Mouse (Mus musculus) heart, postnatal 0 days (tissue): ENCODE measurements around the gene Tpsab1. TPM values are rescaled to one million over a fixed set of nuclear protein-coding genes. Genes with fewer than 3 reads are reported as not detected.

ENCODE experiments used
- ATAC-seq: fragments of 200-750 bp; cut with Nextera tagmentation; 2 replicates; pipeline ENCODE4 v1.8.0; 2017; ENCODE audit warnings: low read depth, moderate number of reproducible peaks, moderate library complexity; ENCODE audit not compliant: insufficient read depth
- DNase-seq: peaks from one replicate; pipeline ENCODE4 v3.0.0-alpha.2; 2016; ENCODE audit warnings: low spot score
- H3K27ac ChIP-seq: fragments of 300-500 bp; sonication (generic); 2 replicates; pipeline ENCODE4 v1.5.1; 2014; ENCODE audit warnings: low read depth, mild to moderate bottlenecking
- H3K27me3 ChIP-seq: fragments of 300-500 bp; sonication (generic); 2 replicates; pipeline ENCODE4 v1.6.1; 2014; ENCODE audit warnings: low read length, mixed read lengths; ENCODE audit not compliant: control insufficient read depth, insufficient read depth
- H3K36me3 ChIP-seq: fragments of 300-500 bp; sonication (generic); replicated peaks from 2 replicates; pipeline ENCODE4 v1.6.1; 2014; ENCODE audit warnings: low read length, mixed read lengths; ENCODE audit not compliant: control insufficient read depth, insufficient read depth
- H3K4me1 ChIP-seq: fragments of 300-500 bp; sonication (generic); 2 replicates; pipeline ENCODE4 v1.6.1; 2014; ENCODE audit warnings: antibody characterized with exemption; ENCODE audit not compliant: control insufficient read depth, insufficient read depth
- H3K4me2 ChIP-seq: fragments of 300-500 bp; sonication (generic); 2 replicates; pipeline ENCODE4 v1.6.1; 2014; ENCODE audit warnings: low read depth, mild to moderate bottlenecking, low read length, moderate library complexity
- H3K4me3 ChIP-seq: fragments of 300-500 bp; sonication (generic); 2 replicates; pipeline ENCODE4 v1.5.1; 2014; ENCODE audit warnings: low read depth, low read length
- H3K9ac ChIP-seq: fragments of 300-500 bp; sonication (generic); replicated peaks from 2 replicates; pipeline ENCODE4 v1.6.1; 2014; ENCODE audit warnings: low read depth, low read length, mixed read lengths
- H3K9me3 ChIP-seq: fragments of 300-500 bp; sonication (generic); replicated peaks from 2 replicates; pipeline ENCODE4 v1.6.1; 2016; ENCODE audit warnings: low read length; ENCODE audit not compliant: control insufficient read depth
- CTCF ChIP-seq: IDR thresholded peaks from 2 replicates; pipeline ENCODE4 v1.5.1; 2016; ENCODE audit warnings: antibody characterized with exemption, control low read depth, low read depth
- EP300 ChIP-seq: IDR thresholded peaks from 2 replicates; pipeline ENCODE4 v1.6.1; 2016; ENCODE audit warnings: antibody characterized with exemption, low read depth
- whole genome bisulfite sequencing: fragments of 180-500 bp; shearing (Covaris S2); extraction: QIAGEN DNeasy Blood & Tissue Kit; methylation state at CpG from one replicate; pipeline ENCODE4 v1.1.7; 2014; 5-methylcytosine and 5-hydroxymethylcytosine counted together
- polyA plus RNA-seq: library from polyadenylated mRNA; unstranded; fragments of >200 nt; fragmentation: Nextera tagmentation; extraction: Ambion mirVana; gene quantifications from 2 replicates; pipeline ENCODE4 v1.2.1, GENCODE M21; 2015
- total RNA-seq: library from RNA; depleted of rRNA; stranded (reverse); fragments of >200 nt; gene quantifications from 2 replicates; pipeline ENCODE4 v1.2.3, GENCODE M21; 2014; ENCODE audit warnings: low replicate concordance; rRNA removed

Gene Tpsab1
- total RNA-seq (0.23 and 5.3 TPM in 2 replicates), polyA plus RNA-seq (0.80 and 1.2 TPM in 2 replicates)

- Histone ChIP-seq H3K27me3 (no peaks in the 10 kb centered on the region), H3K4me2 (no peak within 1 kb of the TSS), H3K9me3 (no peaks in the 10 kb centered on the region), H3K9ac (no peak within 1 kb of the TSS), H3K27ac (no peak within 1 kb of the TSS), H3K4me1 (no peaks in the 10 kb centered on the region), H3K4me3 (no peak within 1 kb of the TSS), H3K36me3 (no peaks in the 10 kb centered on the region)
- ATAC-seq (no peak), DNase-seq (no peak)
- TF ChIP-seq CTCF (no peak), EP300 (no peak)
- WGBS = 72% methylated on average over 4 of the region's 4 CpGs
Measured at GRCm38 (mm10) chr17:25345462-25345861, at the start of gene Tpsab1. Gene Tpsab1 (minus strand): TSS chr17:25345562.

- H3K27me3 ChIP-seq = no peaks in the 10 kb centered on the region
- TF ChIP-seq EP300 (no peak), CTCF (no peak)
- 71% methylated on average over 4 of the region's 4 CpGs for WGBS
- no peak for DNase-seq
- no peak overlapping the region for H3K27ac ChIP-seq
- H3K9me3 ChIP-seq = no peaks in the 10 kb centered on the region
- H3K4me2 ChIP-seq = no peak overlapping the region
- H3K4me3 ChIP-seq = no peak overlapping the region
- H3K9ac ChIP-seq = no peak overlapping the region
- H3K4me1 ChIP-seq = no peaks in the 10 kb centered on the region
- no peak for ATAC-seq
- H3K36me3 ChIP-seq = 0 out of 2 replicates have a peak, but pooled peaks cover 4% of the 10 kb centered on the region
Measured at GRCm38 (mm10) chr17:25394526-25394925, 49.2 kb upstream of the Tpsab1 start.

GRCm38 (mm10) chr17:25374011-25374410 is 28.6 kb upstream of the Tpsab1 start:
- TF ChIP-seq CTCF (peak; percentile 26; the same call in 1 of the 2 replicates), EP300 (no peak)
- no peak for DNase-seq
- 39% methylated on average over 9 of the region's 9 CpGs for WGBS
- Histone ChIP-seq H3K9me3 (no peaks in the 10 kb centered on the region), H3K4me2 (no peak overlapping the region), H3K4me3 (no peak overlapping the region), H3K36me3 (no peaks in the 10 kb centered on the region; the same call in 1 of the 2 replicates), H3K27ac (no peak overlapping the region), H3K27me3 (no peaks in the 10 kb centered on the region), H3K9ac (no peak overlapping the region), H3K4me1 (no peaks in the 10 kb centered on the region)
- ATAC-seq = no peak

- ATAC-seq (no peak), DNase-seq (no peak)
- Histone ChIP-seq H3K4me1 (no peaks in the 10 kb centered on the region), H3K9me3 (no peaks in the 10 kb centered on the region), H3K4me2 (no peak overlapping the region), H3K27ac (no peak overlapping the region), H3K27me3 (no peaks in the 10 kb centered on the region), H3K9ac (no peak overlapping the region), H3K4me3 (no peak overlapping the region), H3K36me3 (no peaks in the 10 kb centered on the region; the same call in 1 of the 2 replicates)
- TF ChIP-seq EP300 (no peak), CTCF (no peak)
- 63% methylated on average over 8 of the region's 8 CpGs for WGBS
Measured at GRCm38 (mm10) chr17:25372491-25372890, 27.1 kb upstream of the Tpsab1 start.

GRCm38 (mm10) chr17:25368973-25369372 is 23.6 kb upstream of the Tpsab1 start, which contains the start of gene Tpsg1:
Gene Tpsg1 (plus strand): TSS chr17:25369273.
- TF ChIP-seq EP300 = no peak
- no peak for TF ChIP-seq CTCF
- WGBS = 72% methylated on average over 3 of the region's 3 CpGs
- Histone ChIP-seq H3K4me3 (no peak within 1 kb of the TSS), H3K27ac (no peak within 1 kb of the TSS), H3K27me3 (no peaks in the 10 kb centered on the region), H3K4me1 (no peaks in the 10 kb centered on the region), H3K9me3 (no peaks in the 10 kb centered on the region), H3K9ac (no peak within 1 kb of the TSS), H3K36me3 (no peaks in the 10 kb centered on the region), H3K4me2 (no peak within 1 kb of the TSS)
- DNase-seq = no peak
- no peak for ATAC-seq

GRCm38 (mm10) chr17:25366005-25366404 is 20.6 kb upstream of the Tpsab1 start, which contains the start of gene Tpsb2:
Gene Tpsb2 (plus strand): TSS chr17:25366305.
- Histone ChIP-seq H3K4me1 (no peaks in the 10 kb centered on the region), H3K36me3 (no peaks in the 10 kb centered on the region), H3K4me3 (no peak within 1 kb of the TSS), H3K27ac (no peak within 1 kb of the TSS), H3K9me3 (no peaks in the 10 kb centered on the region), H3K4me2 (no peak within 1 kb of the TSS), H3K9ac (no peak within 1 kb of the TSS), H3K27me3 (no peaks in the 10 kb centered on the region)
- no peak for ATAC-seq
- TF ChIP-seq CTCF (no peak), EP300 (no peak)
- DNase-seq = no peak
- WGBS = 77% methylated on average over 2 of the region's 2 CpGs
